Mouse (Mus musculus) liver, embryonic 14 days (tissue): ENCODE data around the gene Tfap2c. TPM values are rescaled to one million over a fixed set of nuclear protein-coding genes. Genes with fewer than 3 reads are reported as not detected.

ENCODE experiments used
- polyA plus RNA-seq: library from polyadenylated mRNA; depleted of rRNA; stranded (reverse); fragments of >200 nt; gene quantifications from 2 replicates; pipeline ENCODE4 v1.2.3, GENCODE M21; 2012; rRNA removed

The Tfap2c gene
- 0.01 and 0.03 TPM in 2 replicates for polyA plus RNA-seq

GRCm38 (mm10) chr2:172549371-172550155 is at the start of gene Tfap2c:
TSS of gene Tfap2c (plus strand) at chr2:172549593.

Other genes with a start within 250 kb of the Tfap2c start
- gene Fam210b, start 204.0 kb upstream of the Tfap2c start, polyA plus RNA-seq, result 49.8 and 64.5 TPM in 2 replicates
- 62.5 and 69.6 TPM in 2 replicates for gene Aurka, start 179.1 kb upstream of the Tfap2c start, polyA plus RNA-seq
- gene Cstf1, start 178.9 kb upstream of the Tfap2c start, polyA plus RNA-seq, result 21.8 and 25.5 TPM in 2 replicates
- gene Cass4, start 155.8 kb upstream of the Tfap2c start, polyA plus RNA-seq, result 0.40 TPM in 2 replicates
- 20.2 and 24.2 TPM in 2 replicates for gene Rtf2, start 109.0 kb upstream of the Tfap2c start, polyA plus RNA-seq
- gene Gcnt7, start 91.0 kb upstream of the Tfap2c start, polyA plus RNA-seq, result not detected in 2 replicates
- 0.17 TPM in 1 of 2 replicates, not detected in the other for gene Fam209, start 77.1 kb upstream of the Tfap2c start, polyA plus RNA-seq